Mouse (Mus musculus) left cerebral cortex, postnatal 4 days (tissue): ENCODE data around the gene Rdh7. TPM values are rescaled to one million over a fixed set of nuclear protein-coding genes. Genes with fewer than 3 reads are reported as not detected.
"Not testable (repeated sequence)": the region's sequence is repeated elsewhere in the genome, so short reads cannot be mapped to it uniquely, and the experiment has no call there.

ENCODE experiments used
- DNase-seq: peaks from one replicate; pipeline ENCODE4 v3.0.0-alpha.2; 2022
- intact Hi-C: fragments of 180-260 bp; cut with DNase I; formaldehyde crosslinking; loops from one replicate; pipeline ENCODE4 v1.15.1; 2025
- total RNA-seq, 2 experiments: library from RNA; stranded (reverse); gene quantifications; 2 replicates each; pipeline ENCODE4 v1.2.3; 2021

The Rdh7 gene
- total RNA-seq: not detected

GRCm38 (mm10) chr10:127888605-127889004 lies at the start of gene Rdh7:
TSS of gene Rdh7 (minus strand) at chr10:127888817.
- DNase-seq: no peak
- intact Hi-C loops: no loop called here

DNA sequence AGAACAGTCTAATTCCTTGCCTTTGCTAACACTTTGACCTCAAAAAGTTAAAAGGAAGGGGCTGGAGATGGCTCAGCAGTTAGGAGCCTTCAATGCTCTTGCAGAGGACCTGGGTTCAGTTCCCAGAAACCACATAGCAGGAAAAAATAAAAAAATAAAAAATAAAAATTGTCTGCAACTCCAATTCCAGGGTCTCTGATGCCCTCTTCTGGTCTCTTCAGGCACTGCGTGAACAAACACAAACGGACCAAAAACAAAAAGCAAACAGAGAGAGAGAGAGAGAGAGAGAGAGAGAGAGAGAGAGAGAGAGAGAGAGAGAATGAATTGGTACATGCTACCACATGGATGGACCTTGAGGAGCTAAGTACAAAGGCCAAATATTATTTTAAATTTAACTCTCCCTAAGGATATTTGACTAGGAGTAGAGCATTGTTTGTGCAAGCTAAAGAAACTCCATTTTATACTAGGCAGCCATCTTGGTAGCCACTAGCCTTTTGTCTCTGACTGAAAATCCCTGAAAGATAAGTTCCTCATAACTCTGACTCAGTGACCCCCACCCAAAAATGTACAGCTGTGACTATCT lies 48.9 kb upstream of the Rdh7 start:
- intact Hi-C loops: loop anchor here (5.0 to 10.0 kb wide), 2 partner anchors 200 to 263 kb away; partner anchors contain the start of gene Zbtb39

DNA sequence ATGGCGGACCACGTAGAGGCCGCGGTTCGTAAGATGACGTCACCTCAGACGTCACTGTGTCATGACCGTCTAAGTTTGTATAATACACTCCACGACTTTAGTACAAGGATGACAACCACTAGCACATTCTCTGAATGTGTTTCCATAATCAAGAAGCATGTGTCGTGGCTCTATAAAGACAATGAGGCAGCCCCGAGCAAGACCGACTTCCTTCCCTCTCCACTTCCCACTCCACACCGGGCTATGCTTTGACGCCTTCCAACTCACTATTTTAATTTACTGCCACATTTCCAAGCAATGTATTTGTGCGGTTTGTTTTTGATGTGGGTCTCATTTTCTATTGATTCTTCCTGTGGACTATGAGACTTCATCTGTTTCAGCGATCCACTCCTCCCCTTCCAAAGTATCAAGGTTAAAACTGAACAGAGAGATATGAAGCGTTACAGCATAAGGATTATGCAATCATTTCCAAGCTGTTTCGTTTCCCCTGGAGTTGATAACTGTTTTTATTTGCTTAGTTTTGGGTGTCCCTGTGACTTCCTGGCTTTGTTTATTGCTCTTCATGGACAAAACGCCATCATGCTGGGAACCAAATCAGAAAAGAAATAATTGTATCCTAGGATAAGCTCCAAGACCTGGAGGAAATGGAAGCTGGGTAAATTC lies 48.3 kb upstream of the Rdh7 start:
- DNase-seq: no peak
- intact Hi-C loops: loop anchor here (5.0 to 10.0 kb wide), 2 partner anchors 200 to 262 kb away; partner anchors contain the start of gene Zbtb39

More for the DNA sequence above, 48.9 kb upstream of the Rdh7 start:
- peak; percentile 61 for DNase-seq

DNA sequence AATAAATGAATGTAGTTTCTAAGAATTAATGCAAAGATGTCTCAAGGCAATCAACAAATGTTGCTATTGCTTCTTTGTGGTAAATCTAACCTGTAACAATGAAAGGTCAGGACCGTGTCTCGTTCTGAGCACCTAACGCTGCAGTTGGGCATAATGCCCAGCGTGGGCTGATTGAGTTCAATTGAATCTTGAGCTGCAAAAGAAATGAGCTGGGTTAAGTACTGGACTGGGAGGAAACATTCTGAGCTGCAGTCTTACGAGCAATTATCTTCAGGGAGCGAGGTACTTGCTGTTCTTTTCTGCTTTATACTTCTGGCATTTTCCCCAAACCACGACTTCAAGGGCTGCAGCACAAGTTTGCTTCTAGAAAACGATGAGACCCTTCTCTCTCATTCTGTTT lies 47.7 kb upstream of the Rdh7 start:
- intact Hi-C loops: loop anchor here (5.0 to 10.0 kb wide), 2 partner anchors 199 to 261 kb away; partner anchors contain the start of gene Zbtb39
- no peak for DNase-seq

- intact Hi-C loops: loop anchor here (10.0 kb wide), 1 partner anchor 258 kb away; no protein-coding TSS in a partner anchor
- peak; percentile 17 for DNase-seq
These were observed 43.8 kb upstream of the Rdh7 start for GRCm38 (mm10) chr10:127932290-127932926.

GRCm38 (mm10) chr10:127927737-127928136 lies 39.1 kb upstream of the Rdh7 start:
- intact Hi-C loops: no loop called here
- no peak for DNase-seq

DNA sequence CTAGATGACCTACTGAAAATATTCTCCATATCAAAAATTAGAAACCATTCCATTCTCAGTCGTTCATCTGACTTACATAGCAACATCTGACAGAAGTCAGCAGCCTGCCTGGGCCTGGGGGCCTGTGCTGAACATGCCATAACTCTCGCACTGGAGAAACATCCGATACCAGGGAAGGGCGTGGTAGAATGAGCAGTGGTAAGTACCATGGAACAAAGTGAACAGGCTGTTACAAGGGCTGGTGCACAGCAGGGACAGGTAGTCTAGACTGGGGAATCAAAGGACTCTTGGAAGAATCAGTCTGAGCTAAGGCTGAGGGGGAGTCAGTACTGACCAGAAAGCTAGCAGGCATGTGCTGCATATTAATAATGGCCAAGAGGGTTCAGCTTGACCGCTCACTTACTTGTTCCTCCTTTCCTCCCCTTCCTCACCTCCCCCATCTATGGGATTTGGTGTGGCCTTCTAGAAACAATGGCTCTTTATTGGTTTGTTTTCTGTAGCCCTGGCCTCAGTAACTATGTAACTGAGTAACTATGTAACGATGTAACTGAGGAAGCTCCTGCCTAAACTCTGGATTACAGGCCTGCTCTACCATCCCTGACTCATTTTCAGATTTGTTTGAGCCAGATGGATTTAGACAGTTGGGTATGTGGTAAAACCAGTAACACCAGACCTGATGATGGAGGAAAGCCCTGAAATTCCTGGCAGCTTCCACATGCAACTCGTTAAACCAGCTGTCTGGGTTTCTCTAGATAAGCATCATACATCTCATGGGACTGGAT lies 36.2 kb upstream of the Rdh7 start:
- intact Hi-C loops: no loop called here
- DNase-seq: no peak

DNA sequence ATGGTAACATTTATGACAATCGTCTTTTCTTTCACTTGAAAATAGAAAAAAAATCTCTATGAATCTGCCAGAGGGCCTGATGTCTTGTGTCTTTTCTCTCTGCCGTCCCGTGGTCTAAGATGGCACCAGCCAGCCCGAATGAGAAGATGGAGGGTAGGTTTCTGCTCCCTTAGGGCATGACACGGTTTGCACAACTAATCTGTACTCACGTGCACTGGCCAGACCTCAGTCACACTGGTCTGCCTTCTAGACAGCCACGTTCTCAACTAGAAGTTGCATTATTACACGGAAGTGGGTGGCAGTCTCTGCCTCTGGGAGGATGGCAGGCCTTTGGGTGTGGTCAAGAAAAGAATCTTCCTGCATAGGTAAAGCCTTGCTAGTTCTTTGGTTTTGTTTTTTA lies 34.4 kb upstream of the Rdh7 start:
- DNase-seq: no peak
- intact Hi-C loops: no loop called here

DNA sequence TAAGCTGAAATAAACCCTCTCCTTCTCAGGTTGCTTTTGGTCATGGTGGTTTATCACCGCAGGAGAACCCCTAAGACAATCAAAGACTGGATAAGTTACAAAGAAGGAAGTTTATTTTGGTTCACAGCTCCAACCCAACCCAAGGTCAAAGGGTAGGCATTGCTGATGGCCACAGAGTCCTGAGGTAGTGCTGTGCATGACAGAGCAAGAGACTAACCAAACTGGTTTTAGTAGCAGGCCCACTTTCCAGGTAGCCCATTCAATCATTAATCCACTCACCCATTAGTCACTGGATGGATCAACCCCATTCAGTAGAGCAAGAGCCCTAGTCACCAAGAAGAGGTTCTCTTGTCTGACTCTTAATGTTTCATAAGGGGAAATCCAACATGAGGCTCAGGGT lies 33.6 kb upstream of the Rdh7 start:
- intact Hi-C loops: no loop called here
- no peak for DNase-seq

GRCm38 (mm10) chr10:127917651-127918050 lies 29.0 kb upstream of the Rdh7 start:
- intact Hi-C loops: no loop called here
- no peak for DNase-seq

DNA sequence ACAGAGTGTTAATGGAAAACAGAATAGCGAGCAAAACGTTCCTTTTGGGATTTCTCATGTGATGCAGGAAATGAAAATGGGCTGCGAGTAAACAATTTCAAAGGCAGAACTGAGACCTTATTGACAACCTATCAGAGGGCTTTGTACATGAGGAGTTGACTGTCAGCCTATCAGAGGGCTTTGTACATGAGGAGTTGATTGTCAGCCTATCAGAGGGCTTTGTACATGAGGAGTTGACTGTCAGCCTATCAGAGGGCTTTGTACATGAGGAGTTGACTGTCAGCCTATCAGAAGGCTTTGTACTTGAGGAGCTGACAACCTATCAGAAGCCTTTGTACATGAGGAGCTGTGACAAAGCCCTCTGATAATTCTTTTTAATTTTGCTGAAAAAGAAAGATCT lies 28.6 kb upstream of the Rdh7 start:
- intact Hi-C loops: not testable (repeated sequence)

GRCm38 (mm10) chr10:127915578-127915977 lies 27.0 kb upstream of the Rdh7 start:
- intact Hi-C loops: no loop called here
- DNase-seq: no peak

More for the DNA sequence above, 28.6 kb upstream of the Rdh7 start:
- DNase-seq: not testable (repeated sequence)

DNA sequence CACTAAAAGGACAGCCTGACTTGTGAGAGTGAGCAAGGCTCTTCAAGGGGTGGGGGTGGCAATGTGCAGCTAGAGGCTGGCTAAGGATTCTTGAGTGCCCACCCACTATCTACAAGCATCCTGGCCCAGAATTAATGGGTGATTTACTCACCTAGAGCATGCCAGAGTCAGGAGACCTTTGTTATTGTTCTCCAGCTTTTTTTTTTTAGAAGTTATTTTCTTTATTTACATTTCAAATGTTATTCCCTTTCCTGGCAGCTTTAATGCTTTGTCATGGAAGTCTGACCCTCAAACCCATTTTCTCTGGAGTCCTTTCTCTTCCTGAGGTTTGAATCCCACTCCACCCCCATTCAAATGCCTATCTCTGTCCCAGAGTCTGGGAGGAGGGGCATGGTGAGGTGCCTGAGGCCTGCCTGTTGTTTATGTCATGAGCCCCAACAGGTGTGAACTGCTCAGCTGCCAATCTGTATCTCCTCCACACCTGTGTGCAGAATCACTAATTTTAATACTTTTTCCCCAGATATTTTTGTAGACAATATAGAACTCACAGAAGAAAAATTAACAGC lies 18.9 kb upstream of the Rdh7 start:
- intact Hi-C loops: no loop called here
- no peak for DNase-seq

GRCm38 (mm10) chr10:127906138-127906537 lies 17.5 kb upstream of the Rdh7 start:
- no peak for DNase-seq
- intact Hi-C loops: no loop called here

- intact Hi-C loops: no loop called here
- peak; percentile 47 for DNase-seq
These were observed 16.3 kb upstream of the Rdh7 start for GRCm38 (mm10) chr10:127904718-127905446.

- intact Hi-C loops: no loop called here
- DNase-seq: no peak
These were observed 14.5 kb upstream of the Rdh7 start for GRCm38 (mm10) chr10:127903116-127903515.

GRCm38 (mm10) chr10:127901751-127902150 lies 13.1 kb upstream of the Rdh7 start:
- no peak for DNase-seq
- intact Hi-C loops: no loop called here

DNA sequence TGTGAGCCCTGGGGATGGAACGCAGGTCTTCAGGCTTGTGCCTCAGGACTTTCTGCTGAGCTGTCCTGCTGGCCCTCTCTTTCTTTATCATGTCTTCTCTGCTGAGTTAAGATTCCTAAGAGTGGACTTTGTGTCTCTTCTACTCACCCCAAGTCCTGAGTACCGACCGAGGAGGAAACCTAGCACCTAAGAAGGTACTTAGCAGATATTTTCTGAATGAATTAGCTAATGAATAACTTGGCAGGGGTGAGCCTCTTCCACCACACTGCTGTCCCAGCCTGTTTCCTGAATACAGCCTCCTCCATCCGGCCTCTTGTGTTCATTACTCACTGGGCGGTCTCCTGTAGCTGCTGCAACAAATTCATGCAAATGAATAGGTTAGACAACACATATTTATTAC lies 11.2 kb upstream of the Rdh7 start:
- no peak for DNase-seq
- intact Hi-C loops: no loop called here

DNA sequence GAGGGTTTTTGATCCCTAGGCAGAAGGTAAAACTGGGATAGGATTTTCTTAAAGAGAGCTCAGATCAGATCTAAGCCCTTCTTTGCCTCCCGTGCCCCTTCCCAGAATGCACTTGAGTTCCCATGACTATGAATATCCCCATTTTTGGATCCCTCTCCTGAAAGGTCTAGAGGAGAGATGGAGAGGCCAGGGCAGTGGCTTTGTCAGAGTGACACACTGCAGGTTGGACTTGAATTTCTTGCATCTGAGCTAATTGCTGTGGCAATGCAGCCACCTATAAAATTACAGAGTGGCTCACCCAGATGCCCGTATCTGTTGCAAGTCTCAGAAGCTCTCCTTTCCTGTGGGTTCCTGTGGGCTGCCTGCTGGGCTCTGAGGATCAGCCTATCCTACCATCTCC lies 9.6 kb upstream of the Rdh7 start, which contains the start of gene Sdr9c7:
TSS of gene Sdr9c7 (plus strand) at position 301 of the 400 bp plus-strand sequence.
- DNase-seq: no peak
- intact Hi-C loops: no loop called here

DNA sequence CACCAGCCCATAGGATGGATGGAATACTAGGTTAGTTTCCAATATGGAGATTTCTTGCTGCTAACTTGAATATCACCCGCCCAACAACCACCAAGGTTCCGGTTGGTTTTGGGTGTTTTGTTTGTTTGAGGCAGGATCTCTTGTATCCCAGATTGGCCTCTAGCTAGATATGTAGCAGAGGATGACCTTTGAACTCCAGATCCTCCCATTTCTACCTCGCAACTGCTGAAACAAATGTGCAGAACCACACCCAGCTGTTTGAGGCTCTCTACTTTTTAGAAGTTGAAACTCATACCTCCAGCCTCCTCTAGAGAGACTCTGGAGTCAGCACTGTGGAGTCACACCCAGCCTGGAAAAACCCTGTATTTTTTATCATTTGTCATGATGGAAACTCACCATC lies 8.9 kb upstream of the Rdh7 start:
- DNase-seq: no peak
- intact Hi-C loops: no loop called here
